Mouse (Mus musculus) heart, embryonic 11.5 days (tissue): ENCODE results near the gene Sost. TPM values are rescaled to one million over a fixed set of nuclear protein-coding genes. Genes with fewer than 3 reads are reported as not detected.

ENCODE experiments used
- ATAC-seq: fragments of 200-750 bp; cut with Nextera tagmentation; replicated peaks from 2 replicates; pipeline ENCODE4 v1.8.0; 2017; ENCODE audit warnings: moderate library complexity; ENCODE audit not compliant: insufficient number of reproducible peaks, low FRiP score, low TSS enrichment
- H3K27ac ChIP-seq: fragments of 300-500 bp; sonication (generic); 2 replicates; pipeline ENCODE4 v1.5.1; 2014; ENCODE audit warnings: mild to moderate bottlenecking, low read depth, low read length
- H3K27me3 ChIP-seq: fragments of 300-500 bp; sonication (generic); 2 replicates; pipeline ENCODE4 v1.6.1; 2014; ENCODE audit warnings: mild to moderate bottlenecking, low read length, mixed read lengths; ENCODE audit not compliant: control insufficient read depth, insufficient read depth
- H3K36me3 ChIP-seq: fragments of 300-500 bp; sonication (generic); 2 replicates; pipeline ENCODE4 v1.6.1; 2014; ENCODE audit warnings: mild to moderate bottlenecking, low read length, moderate library complexity, mixed read lengths; ENCODE audit not compliant: control insufficient read depth, insufficient read depth
- H3K4me1 ChIP-seq: fragments of 300-500 bp; sonication (generic); 2 replicates; pipeline ENCODE4 v1.6.1; 2014; ENCODE audit warnings: low read length; ENCODE audit not compliant: control insufficient read depth, insufficient read depth
- H3K4me2 ChIP-seq: fragments of 300-500 bp; sonication (generic); 2 replicates; pipeline ENCODE4 v1.6.1; 2014; ENCODE audit warnings: mild to moderate bottlenecking, moderate library complexity
- H3K4me3 ChIP-seq: fragments of 300-500 bp; sonication (generic); 2 replicates; pipeline ENCODE4 v1.5.1; 2014; ENCODE audit warnings: low read depth, low read length
- H3K9ac ChIP-seq: fragments of 300-500 bp; sonication (generic); 2 replicates; pipeline ENCODE4 v1.6.1; 2014; ENCODE audit warnings: mild to moderate bottlenecking, low read depth, low read length, moderate library complexity
- H3K9me3 ChIP-seq: fragments of 300-500 bp; sonication (generic); replicated peaks from 2 replicates; pipeline ENCODE4 v1.6.1; 2016; ENCODE audit warnings: low read length; ENCODE audit not compliant: control insufficient read depth
- WGBS: fragments of 180-500 bp; shearing (Covaris S2); extraction: QIAGEN DNeasy Blood & Tissue Kit; methylation state at CpG from one replicate; pipeline ENCODE4 v1.1.7; 2014; ENCODE audit not compliant: insufficient replicate concordance; 5-methylcytosine and 5-hydroxymethylcytosine counted together
- polyA plus RNA-seq: library from polyadenylated mRNA; unstranded; fragments of >200 nt; fragmentation: Nextera tagmentation; extraction: Ambion mirVana; gene quantifications from 2 replicates; pipeline ENCODE4 v1.2.1, GENCODE M21; 2014

Sost gene
- polyA plus RNA-seq, 1 experiment from 2014 or later = 0.43 TPM

GRCm38 (mm10) chr11:102006688-102007087 is 39.9 kb upstream of the Sost start:
- H3K4me1 ChIP-seq = no peaks in the 10 kb centered on the region
- H3K9ac ChIP-seq = no peak overlapping the region
- whole genome bisulfite sequencing = 79% methylated on average over 5 of the region's 5 CpGs
- 0 out of 2 replicates have a peak, but pooled peaks cover 2% of the 10 kb centered on the region for H3K9me3 ChIP-seq
- H3K4me2 ChIP-seq = no peak overlapping the region
- no peaks in the 10 kb centered on the region; the same call in 1 of the 2 replicates for H3K36me3 ChIP-seq
- H3K27me3 ChIP-seq = no peaks in the 10 kb centered on the region
- no peak overlapping the region for H3K27ac ChIP-seq
- H3K4me3 ChIP-seq = no peak overlapping the region
- no peak for ATAC-seq

DNA sequence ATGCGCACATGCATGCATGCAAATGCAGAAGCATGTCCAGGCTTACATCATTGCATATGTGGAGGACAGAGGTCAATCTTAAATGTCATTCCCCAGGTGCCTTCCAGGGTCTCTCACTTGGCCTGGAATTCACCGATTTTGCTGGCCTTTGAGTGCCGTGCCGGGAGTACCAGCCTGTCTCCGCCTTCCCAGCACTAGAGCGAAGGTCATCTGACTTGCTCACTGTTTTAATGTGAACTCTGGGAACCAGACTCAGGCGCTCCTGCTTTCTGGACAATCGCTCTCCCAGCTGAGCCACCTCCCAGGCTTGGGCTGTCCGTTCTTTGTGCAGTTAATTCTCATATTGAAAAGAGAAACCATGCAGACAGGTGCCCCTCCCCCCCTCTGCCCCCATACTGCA is 39.5 kb upstream of the Sost start:
- Histone ChIP-seq H3K4me1 (no peaks in the 10 kb centered on the region), H3K4me3 (no peak overlapping the region), H3K27me3 (no peaks in the 10 kb centered on the region), H3K36me3 (no peaks in the 10 kb centered on the region; the same call in 1 of the 2 replicates), H3K9ac (no peak overlapping the region), H3K4me2 (no peak overlapping the region), H3K9me3 (0 out of 2 replicates have a peak, but pooled peaks cover 2% of the 10 kb centered on the region), H3K27ac (no peak overlapping the region)
- no peak for ATAC-seq
- WGBS = 64% methylated on average over 9 of the region's 9 CpGs

DNA sequence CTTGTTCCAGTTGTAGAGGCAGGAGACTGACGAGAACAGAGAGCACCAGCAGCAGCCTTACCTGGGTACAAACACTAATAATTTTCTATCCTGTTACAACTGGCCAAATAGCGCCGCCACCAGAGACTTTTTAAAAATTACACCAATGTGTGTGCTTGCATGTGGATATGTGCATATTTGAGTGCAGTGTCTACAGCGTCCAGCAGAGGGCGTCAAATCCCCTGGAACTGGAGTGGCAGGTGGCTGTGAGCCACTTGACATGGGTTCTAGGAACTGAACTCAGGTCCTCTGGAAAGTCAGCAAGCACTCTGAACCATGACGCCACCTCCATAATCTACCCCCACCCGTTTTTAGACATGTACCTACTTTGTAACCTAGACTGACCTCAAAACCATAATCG is 37.4 kb upstream of the Sost start:
- Histone ChIP-seq H3K4me3 (no peak overlapping the region), H3K36me3 (no peaks in the 10 kb centered on the region; the same call in 1 of the 2 replicates), H3K4me1 (no peaks in the 10 kb centered on the region), H3K27me3 (no peaks in the 10 kb centered on the region), H3K27ac (no peak overlapping the region), H3K9me3 (0 out of 2 replicates have a peak, but pooled peaks cover 2% of the 10 kb centered on the region), H3K4me2 (no peak overlapping the region), H3K9ac (no peak overlapping the region)
- 85% methylated on average over 8 of the region's 8 CpGs for WGBS
- no peak for ATAC-seq

DNA sequence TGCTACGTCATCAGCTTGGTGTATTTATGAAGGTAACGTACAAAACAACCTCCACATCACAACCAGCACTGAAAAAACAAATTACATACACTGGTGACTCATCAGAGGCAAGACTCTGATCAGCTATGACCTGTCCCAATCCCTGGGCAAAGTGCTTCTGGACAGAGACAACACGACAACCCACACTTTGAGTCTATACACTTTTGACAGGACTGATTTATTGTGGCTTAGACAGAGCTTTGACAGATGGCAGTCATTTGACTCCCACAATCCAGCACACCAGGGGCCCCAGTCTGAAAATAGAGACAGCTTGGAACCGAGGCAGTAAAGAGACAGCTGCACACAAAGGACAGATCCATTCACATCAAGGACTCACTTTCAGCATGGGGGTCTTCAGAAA is 32.7 kb upstream of the Sost start:
- Histone ChIP-seq H3K36me3 (no peaks in the 10 kb centered on the region; the same call in 1 of the 2 replicates), H3K9me3 (0 out of 2 replicates have a peak, but pooled peaks cover 2% of the 10 kb centered on the region), H3K4me3 (no peak overlapping the region), H3K4me2 (no peak overlapping the region), H3K9ac (0 out of 2 replicates have a peak overlapping the region, but pooled peaks have one; percentile 22), H3K27ac (0 out of 2 replicates have a peak overlapping the region, but pooled peaks have one; percentile 29), H3K27me3 (no peaks in the 10 kb centered on the region), H3K4me1 (peaks cover 3% of the 10 kb centered on the region; the same call in 1 of the 2 replicates)
- no peak for ATAC-seq
- 52% methylated on average over 4 of the region's 4 CpGs for WGBS

- Histone ChIP-seq H3K4me3 (no peak overlapping the region), H3K4me2 (no peak overlapping the region), H3K9me3 (no peaks in the 10 kb centered on the region), H3K4me1 (peaks cover 9% of the 10 kb centered on the region; the same call in 1 of the 2 replicates), H3K9ac (no peak overlapping the region), H3K36me3 (no peaks in the 10 kb centered on the region), H3K27ac (no peak overlapping the region), H3K27me3 (no peaks in the 10 kb centered on the region)
- no peak for ATAC-seq
- WGBS = 45% methylated on average over 5 of the region's 5 CpGs
These were observed 31.4 kb upstream of the Sost start for GRCm38 (mm10) chr11:101998258-101998657.

GRCm38 (mm10) chr11:101995938-101996337 is 29.1 kb upstream of the Sost start:
- no peaks in the 10 kb centered on the region for H3K27me3 ChIP-seq
- no peaks in the 10 kb centered on the region for H3K9me3 ChIP-seq
- ATAC-seq = no peak
- H3K4me3 ChIP-seq = no peak overlapping the region
- 77% methylated on average over 7 of the region's 7 CpGs for WGBS
- H3K4me2 ChIP-seq = no peak overlapping the region
- no peaks in the 10 kb centered on the region for H3K36me3 ChIP-seq
- H3K9ac ChIP-seq = no peak overlapping the region
- no peak overlapping the region for H3K27ac ChIP-seq
- peaks cover 9% of the 10 kb centered on the region; the same call in 1 of the 2 replicates for H3K4me1 ChIP-seq

- Histone ChIP-seq H3K9ac (no peak overlapping the region), H3K27me3 (no peaks in the 10 kb centered on the region), H3K4me1 (peaks cover 8% of the 10 kb centered on the region; the same call in 1 of the 2 replicates), H3K9me3 (no peaks in the 10 kb centered on the region), H3K27ac (no peak overlapping the region), H3K4me3 (no peak overlapping the region), H3K36me3 (no peaks in the 10 kb centered on the region), H3K4me2 (no peak overlapping the region)
- WGBS = 39% methylated on average over 8 of the region's 8 CpGs
- no peak for ATAC-seq
These were observed 27.3 kb upstream of the Sost start for GRCm38 (mm10) chr11:101994100-101994499.

DNA sequence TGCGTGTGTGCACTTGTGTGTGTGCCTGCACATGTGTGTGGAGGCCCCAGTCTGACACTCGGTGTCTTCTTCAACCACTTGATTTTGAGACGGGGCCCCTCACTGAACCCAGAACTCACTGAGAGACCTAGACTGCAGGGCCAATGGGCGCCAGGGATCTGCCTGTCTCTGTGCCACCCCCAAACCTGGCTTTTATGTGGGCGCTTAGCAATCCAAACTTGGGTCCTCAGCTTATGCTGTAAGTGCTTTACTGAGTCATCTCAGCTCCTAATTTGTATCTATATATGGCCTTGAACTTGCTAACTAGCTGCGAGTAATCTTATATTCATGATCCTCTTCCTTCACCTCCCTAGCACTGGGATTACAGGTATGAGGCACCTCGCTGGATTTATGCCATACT is 25.6 kb upstream of the Sost start:
- ATAC-seq = no peak
- Histone ChIP-seq H3K9ac (no peak overlapping the region), H3K4me3 (no peak overlapping the region), H3K4me1 (0 out of 2 replicates have a peak, but pooled peaks cover 6% of the 10 kb centered on the region), H3K27me3 (no peaks in the 10 kb centered on the region), H3K9me3 (no peaks in the 10 kb centered on the region), H3K27ac (no peak overlapping the region), H3K4me2 (no peak overlapping the region), H3K36me3 (no peaks in the 10 kb centered on the region)
- WGBS = 83% methylated on average over 7 of the region's 7 CpGs

DNA sequence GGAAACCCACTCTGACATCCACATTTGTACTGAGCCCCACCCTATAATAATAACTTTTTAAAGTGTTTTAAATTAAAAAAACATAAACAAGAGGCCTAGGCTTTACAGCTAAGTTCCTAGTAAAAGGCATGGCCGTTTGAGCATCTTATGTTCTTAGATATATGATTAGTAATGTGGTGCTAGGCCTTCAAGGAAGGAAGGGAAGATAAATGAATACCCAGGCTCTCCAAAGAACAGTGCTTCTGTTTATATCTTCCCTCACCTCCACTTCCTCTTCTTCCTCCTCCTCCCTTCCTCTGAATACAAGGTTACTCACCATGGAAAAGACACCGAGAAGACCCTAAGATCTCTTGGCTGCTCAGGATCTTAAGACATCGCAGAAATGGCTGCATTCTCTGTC is 25.0 kb upstream of the Sost start:
- H3K27me3 ChIP-seq = no peaks in the 10 kb centered on the region
- no peaks in the 10 kb centered on the region for H3K9me3 ChIP-seq
- no peak overlapping the region for H3K4me3 ChIP-seq
- ATAC-seq = no peak
- no peak overlapping the region for H3K9ac ChIP-seq
- H3K4me2 ChIP-seq = no peak overlapping the region
- 0 out of 2 replicates have a peak, but pooled peaks cover 6% of the 10 kb centered on the region for H3K4me1 ChIP-seq
- H3K36me3 ChIP-seq = no peaks in the 10 kb centered on the region
- no peak overlapping the region for H3K27ac ChIP-seq
- whole genome bisulfite sequencing = 68% methylated on average over 3 of the region's 3 CpGs
